Mouse (Mus musculus): ENCODE data around the gene Gm21789.
"Not testable (repeated sequence)": the region's sequence is repeated elsewhere in the genome, so short reads cannot be mapped to it uniquely, and the experiment has no call there.

Gm21789 gene

DNA sequence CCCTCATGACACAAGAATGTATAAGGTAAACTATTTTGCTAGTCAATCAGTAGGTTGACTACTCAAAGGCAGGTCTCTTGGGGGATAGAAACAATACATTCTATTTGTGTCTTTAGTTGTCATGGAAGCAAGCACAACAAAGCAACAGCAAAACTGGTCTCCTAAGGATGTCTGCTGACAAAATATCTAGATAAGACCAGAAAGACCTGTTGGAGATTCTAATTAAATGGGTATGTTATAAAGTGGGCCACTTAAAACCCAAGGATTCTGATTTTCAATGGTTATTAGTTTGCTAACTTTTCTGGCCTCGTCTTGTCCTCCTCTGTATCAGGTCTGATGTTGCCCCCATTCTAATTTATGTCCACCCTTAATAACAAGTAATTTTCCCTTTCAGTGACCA is at the start of gene Gm21789:
TSS of gene Gm21789 (plus strand) at position 301 of the 400 bp plus-strand sequence.
- DNase-seq (ENCODE audit: low spot score in 2 of 2), result not testable (repeated sequence)

DNA sequence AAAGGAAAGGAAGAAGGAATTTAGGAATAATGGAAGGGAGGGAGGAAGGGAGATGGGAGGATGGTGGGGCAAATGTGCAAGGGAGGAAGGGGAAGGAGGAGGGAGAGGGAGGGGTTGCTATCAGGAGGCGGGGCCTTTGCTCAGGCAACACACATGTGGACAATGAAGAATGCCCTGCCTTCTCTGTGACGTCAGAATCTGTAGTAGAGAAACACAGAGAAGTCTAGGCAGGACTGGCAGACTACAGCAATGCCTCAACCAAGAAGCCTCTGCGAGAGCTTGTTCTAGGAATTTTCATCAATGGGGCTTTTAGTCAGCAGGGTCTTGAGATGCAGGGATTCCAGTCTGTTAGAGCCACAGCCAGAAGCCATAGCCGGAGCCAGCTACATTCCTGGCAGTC is 47.2 kb upstream of the Gm21789 start, which contains the start of gene Btbd35f30:
TSS of gene Btbd35f30 (plus strand) at position 301 of the 400 bp plus-strand sequence.
- DNase-seq (ENCODE audit: low spot score in 2 of 2), result not testable (repeated sequence)

DNA sequence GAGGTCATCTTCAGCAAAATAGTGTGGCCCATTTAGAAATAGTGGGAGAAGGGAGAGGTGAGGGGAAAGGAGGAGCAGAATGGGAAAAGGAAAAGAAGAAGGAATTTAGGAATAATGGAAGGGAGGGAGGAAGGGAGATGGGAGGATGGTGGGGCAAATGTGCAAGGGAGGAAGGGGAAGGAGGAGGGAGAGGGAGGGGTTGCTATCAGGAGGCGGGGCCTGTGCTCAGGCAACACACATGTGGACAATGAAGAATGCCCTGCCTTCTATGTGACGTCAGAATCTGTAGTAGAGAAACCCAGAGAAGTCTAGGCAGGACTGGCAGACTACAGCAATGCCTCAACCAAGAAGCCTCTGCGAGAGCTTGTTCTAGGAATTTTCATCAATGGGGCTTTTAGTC is 32.0 kb downstream of the Gm21789 start, which contains the start of gene Btbd35f5:
TSS of gene Btbd35f5 (plus strand) at position 301 of the 400 bp plus-strand sequence.
- DNase-seq (ENCODE audit: low spot score in 2 of 2), result not testable (repeated sequence)
